Mouse (Mus musculus): ENCODE measurements around the gene Tmem121b. TPM values are rescaled to one million over a fixed set of nuclear protein-coding genes. Genes with fewer than 3 reads are reported as not detected.
A peak's percentile ranks its signal among the peaks of the same experiment; 100 is the strongest.

Tmem121b gene
- polyA plus RNA-seq, 1 experiment from 2014 or later, result 0.17 TPM

GRCm38 (mm10) chr6:120473427-120473826 lies 20.2 kb downstream of the Tmem121b start:
- no peaks in the 10 kb centered on the region for H3K27me3 ChIP-seq (ENCODE audit: insufficient read depth, low read length)
- no peak overlapping the region for H3K9ac ChIP-seq
- H3K27ac ChIP-seq (ENCODE audit: low read depth), result no peak overlapping the region
- H3K9me3 ChIP-seq (ENCODE audit: low read depth, low read length), result no peaks in the 10 kb centered on the region
- peak; percentile 42; the same call in 1 of the 2 replicates for ATAC-seq (ENCODE audit: insufficient read depth)
- DNase-seq, result peak; percentile 47
- WGBS, result 32% methylated on average over 5 of the region's 5 CpGs
- no peaks in the 10 kb centered on the region for H3K36me3 ChIP-seq (ENCODE audit: insufficient read depth)
- no peak overlapping the region for H3K4me3 ChIP-seq (ENCODE audit: low read depth, low read length)
- H3K4me1 ChIP-seq (ENCODE audit: insufficient read depth), result no peaks in the 10 kb centered on the region
- no peak for TF ChIP-seq CTCF (IDR thresholded peaks at IDR 0.05; ENCODE audit: low read depth)
- no peak overlapping the region for H3K4me2 ChIP-seq

GRCm38 (mm10) chr6:120472455-120473140 lies 21.0 kb downstream of the Tmem121b start:
- Histone ChIP-seq H3K4me2 (no peak overlapping the region), H3K4me3 (ENCODE audit: low read depth, low read length) (no peak overlapping the region), H3K36me3 (ENCODE audit: insufficient read depth) (no peaks in the 10 kb centered on the region), H3K4me1 (ENCODE audit: insufficient read depth) (no peaks in the 10 kb centered on the region), H3K9me3 (ENCODE audit: low read depth, low read length) (no peaks in the 10 kb centered on the region), H3K9ac (no peak overlapping the region), H3K27me3 (ENCODE audit: insufficient read depth, low read length) (no peaks in the 10 kb centered on the region), H3K27ac (ENCODE audit: low read depth) (no peak overlapping the region)
- ATAC-seq (ENCODE audit: insufficient read depth) (no peak), DNase-seq (no peak)
- no peak for TF ChIP-seq CTCF (IDR thresholded peaks at IDR 0.05; ENCODE audit: low read depth)
- whole genome bisulfite sequencing, result 40% methylated on average over 8 of the region's 8 CpGs

GRCm38 (mm10) chr6:120471991-120472441 lies 21.6 kb downstream of the Tmem121b start:
- Histone ChIP-seq H3K27me3 (ENCODE audit: insufficient read depth, low read length) (no peaks in the 10 kb centered on the region), H3K9me3 (ENCODE audit: low read depth, low read length) (no peaks in the 10 kb centered on the region), H3K4me2 (no peak overlapping the region), H3K9ac (no peak overlapping the region), H3K27ac (ENCODE audit: low read depth) (no peak overlapping the region), H3K4me1 (ENCODE audit: insufficient read depth) (no peaks in the 10 kb centered on the region), H3K36me3 (ENCODE audit: insufficient read depth) (no peaks in the 10 kb centered on the region), H3K4me3 (ENCODE audit: low read depth, low read length) (no peak overlapping the region)
- no peak for TF ChIP-seq CTCF (IDR thresholded peaks at IDR 0.05; ENCODE audit: low read depth)
- DNase-seq (no peak), ATAC-seq (ENCODE audit: insufficient read depth) (no peak)
- 26% methylated on average over 5 of the region's 5 CpGs for WGBS

- DNase-seq (no peak), ATAC-seq (ENCODE audit: insufficient read depth) (no peak)
- Histone ChIP-seq H3K27ac (ENCODE audit: low read depth) (no peak overlapping the region), H3K9ac (no peak overlapping the region), H3K36me3 (ENCODE audit: insufficient read depth) (no peaks in the 10 kb centered on the region), H3K27me3 (ENCODE audit: insufficient read depth, low read length) (no peaks in the 10 kb centered on the region), H3K4me3 (ENCODE audit: low read depth, low read length) (no peak overlapping the region), H3K4me1 (ENCODE audit: insufficient read depth) (no peaks in the 10 kb centered on the region), H3K9me3 (ENCODE audit: low read depth, low read length) (no peaks in the 10 kb centered on the region), H3K4me2 (no peak overlapping the region)
- WGBS, result 41% methylated on average over 1 of the region's 1 CpGs
- no peak for TF ChIP-seq CTCF (IDR thresholded peaks at IDR 0.05; ENCODE audit: low read depth)
Observed at GRCm38 (mm10) chr6:120470666-120471065, 22.9 kb downstream of the Tmem121b start.

- Histone ChIP-seq H3K27ac (ENCODE audit: low read depth) (no peak overlapping the region), H3K4me2 (no peak overlapping the region), H3K27me3 (ENCODE audit: insufficient read depth, low read length) (peaks cover 4% of the 10 kb centered on the region; the same call in 1 of the 2 replicates), H3K4me3 (ENCODE audit: low read depth, low read length) (no peak overlapping the region), H3K9me3 (ENCODE audit: low read depth, low read length) (no peaks in the 10 kb centered on the region), H3K4me1 (ENCODE audit: insufficient read depth) (no peaks in the 10 kb centered on the region), H3K36me3 (ENCODE audit: insufficient read depth) (no peaks in the 10 kb centered on the region), H3K9ac (no peak overlapping the region)
- DNase-seq (no peak), ATAC-seq (ENCODE audit: insufficient read depth) (no peak)
- TF ChIP-seq CTCF (IDR thresholded peaks at IDR 0.05; ENCODE audit: low read depth), result no peak
Observed at GRCm38 (mm10) chr6:120469770-120470169, 23.8 kb downstream of the Tmem121b start.

- DNase-seq (no peak), ATAC-seq (ENCODE audit: insufficient read depth) (no peak)
- H3K9me3 ChIP-seq (ENCODE audit: low read depth, low read length), result no peaks in the 10 kb centered on the region
- peaks cover 8% of the 10 kb centered on the region; the same call in 1 of the 2 replicates for H3K27me3 ChIP-seq (ENCODE audit: insufficient read depth, low read length)
- no peak overlapping the region for H3K27ac ChIP-seq (ENCODE audit: low read depth)
- no peak overlapping the region for H3K4me2 ChIP-seq
- peak; percentile 26; the same call in 1 of the 2 replicates for TF ChIP-seq CTCF (IDR thresholded peaks at IDR 0.05; ENCODE audit: low read depth)
- 0 out of 2 replicates have a peak, but pooled peaks cover under 1% of the 10 kb centered on the region for H3K4me1 ChIP-seq (ENCODE audit: insufficient read depth)
- no peak overlapping the region for H3K9ac ChIP-seq
- H3K4me3 ChIP-seq (ENCODE audit: low read depth, low read length), result no peak overlapping the region
- 67% methylated on average over 3 of the region's 3 CpGs for WGBS
- H3K36me3 ChIP-seq (ENCODE audit: insufficient read depth), result no peaks in the 10 kb centered on the region
Observed at GRCm38 (mm10) chr6:120469268-120469667, 24.3 kb downstream of the Tmem121b start.

GRCm38 (mm10) chr6:120468259-120468658 lies 25.3 kb downstream of the Tmem121b start:
- Histone ChIP-seq H3K4me2 (no peak overlapping the region), H3K9ac (no peak overlapping the region), H3K36me3 (ENCODE audit: insufficient read depth) (no peaks in the 10 kb centered on the region), H3K27ac (ENCODE audit: low read depth) (no peak overlapping the region), H3K9me3 (ENCODE audit: low read depth, low read length) (no peaks in the 10 kb centered on the region), H3K4me1 (ENCODE audit: insufficient read depth) (peaks cover 8% of the 10 kb centered on the region; the same call in 1 of the 2 replicates), H3K27me3 (ENCODE audit: insufficient read depth, low read length) (peaks cover 17% of the 10 kb centered on the region; the same call in 1 of the 2 replicates), H3K4me3 (ENCODE audit: low read depth, low read length) (no peak overlapping the region)
- TF ChIP-seq CTCF (IDR thresholded peaks at IDR 0.05; ENCODE audit: low read depth), result no peak
- ATAC-seq (ENCODE audit: insufficient read depth) (no peak), DNase-seq (no peak)
- WGBS, result 86% methylated on average over 4 of the region's 4 CpGs

Data from lung, embryonic 14.5 days (tissue).